Mouse (Mus musculus): ENCODE measurements around the gene Flad1. TPM values are rescaled to one million over a fixed set of nuclear protein-coding genes. Genes with fewer than 3 reads are reported as not detected.

The Flad1 gene
- total RNA-seq, 1 experiment from 2014 or later, result 12.0 TPM

DNA sequence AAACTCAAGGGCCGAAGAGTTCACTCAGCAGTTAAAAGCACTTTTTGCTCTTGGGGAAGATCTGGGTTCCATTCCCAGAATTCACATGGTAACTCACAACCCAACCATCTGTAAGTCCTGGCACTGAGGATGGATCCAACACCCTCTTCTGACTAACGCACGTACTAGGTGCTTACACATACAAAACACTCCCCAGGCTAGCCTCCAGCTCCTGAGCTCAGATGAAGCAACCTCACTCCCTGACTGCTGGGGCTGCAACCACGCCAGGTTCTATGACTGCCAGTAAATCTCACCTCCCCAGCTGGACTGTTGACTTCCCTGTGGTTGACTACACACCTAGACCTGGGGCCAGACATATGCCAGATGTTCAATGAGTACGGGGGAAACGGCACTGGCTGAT lies 4.8 kb downstream of the Flad1 start:
- ATAC-seq (replicated peaks; ENCODE audit: low read depth, poor library complexity, severe bottlenecking), result no peak

DNA sequence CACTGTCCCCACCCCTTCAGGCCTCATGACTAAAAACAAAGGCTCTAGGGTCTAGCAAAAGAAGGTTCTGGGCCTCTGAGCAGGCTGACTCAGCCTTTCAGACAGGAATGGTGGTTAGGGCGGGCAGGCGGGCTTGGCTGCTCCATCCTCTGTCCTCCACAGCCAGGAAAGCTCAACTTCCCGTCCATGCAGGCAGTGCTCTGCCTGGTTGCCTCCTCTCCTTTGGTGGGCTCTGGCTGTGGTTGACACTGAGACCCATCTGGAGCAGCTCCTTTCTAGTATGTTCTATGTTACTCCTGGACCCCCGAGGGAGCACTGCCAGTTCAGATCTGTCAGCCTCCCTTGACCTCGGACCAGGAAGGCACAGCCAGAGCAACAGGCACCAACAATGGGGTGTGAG lies 9.0 kb downstream of the Flad1 start, which contains the start of gene Lenep:
Gene Lenep (minus strand): TSS at position 101 of the 400 bp plus-strand sequence.
- no peak for ATAC-seq (replicated peaks; ENCODE audit: low read depth, poor library complexity, severe bottlenecking)

DNA sequence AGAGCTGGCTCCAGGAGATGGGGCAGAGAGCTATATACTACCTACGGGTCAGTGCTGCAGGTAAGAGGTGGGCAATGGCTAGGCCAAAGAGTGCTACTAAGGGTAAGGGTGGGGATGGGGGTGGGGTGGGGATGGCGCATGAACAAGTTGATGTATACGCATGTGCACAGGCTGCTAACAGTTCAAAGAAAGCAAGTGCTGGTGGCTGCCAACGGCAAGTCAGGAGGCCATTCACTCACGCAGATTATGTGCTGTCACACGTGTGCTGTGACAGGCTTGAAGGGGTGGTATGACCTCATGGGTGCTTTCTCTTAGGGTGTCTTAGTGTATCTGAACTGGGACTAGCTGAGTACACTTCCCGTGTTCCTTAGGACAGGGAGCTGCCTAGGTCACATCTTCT lies 10.3 kb downstream of the Flad1 start:
- ATAC-seq (replicated peaks; ENCODE audit: low read depth, poor library complexity, severe bottlenecking), result no peak

DNA sequence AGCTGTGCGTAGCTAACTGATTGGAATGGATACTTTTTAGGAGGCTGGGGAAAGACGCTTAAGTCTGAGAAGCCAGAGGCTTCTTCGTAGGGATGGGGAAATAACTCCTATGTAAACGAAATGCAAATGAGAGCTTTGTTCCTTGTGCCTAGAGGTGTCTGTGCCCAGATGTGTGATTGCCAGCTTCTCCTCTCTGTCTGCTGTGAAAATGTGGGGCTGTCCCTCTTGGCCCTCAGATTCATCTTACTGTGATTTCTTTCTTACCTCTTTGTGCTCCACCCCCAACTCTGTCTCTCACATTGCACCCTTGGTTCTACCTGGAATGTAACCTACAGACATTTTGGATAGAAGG lies 15.0 kb downstream of the Flad1 start:
- ATAC-seq (replicated peaks; ENCODE audit: low read depth, poor library complexity, severe bottlenecking), result no peak

DNA sequence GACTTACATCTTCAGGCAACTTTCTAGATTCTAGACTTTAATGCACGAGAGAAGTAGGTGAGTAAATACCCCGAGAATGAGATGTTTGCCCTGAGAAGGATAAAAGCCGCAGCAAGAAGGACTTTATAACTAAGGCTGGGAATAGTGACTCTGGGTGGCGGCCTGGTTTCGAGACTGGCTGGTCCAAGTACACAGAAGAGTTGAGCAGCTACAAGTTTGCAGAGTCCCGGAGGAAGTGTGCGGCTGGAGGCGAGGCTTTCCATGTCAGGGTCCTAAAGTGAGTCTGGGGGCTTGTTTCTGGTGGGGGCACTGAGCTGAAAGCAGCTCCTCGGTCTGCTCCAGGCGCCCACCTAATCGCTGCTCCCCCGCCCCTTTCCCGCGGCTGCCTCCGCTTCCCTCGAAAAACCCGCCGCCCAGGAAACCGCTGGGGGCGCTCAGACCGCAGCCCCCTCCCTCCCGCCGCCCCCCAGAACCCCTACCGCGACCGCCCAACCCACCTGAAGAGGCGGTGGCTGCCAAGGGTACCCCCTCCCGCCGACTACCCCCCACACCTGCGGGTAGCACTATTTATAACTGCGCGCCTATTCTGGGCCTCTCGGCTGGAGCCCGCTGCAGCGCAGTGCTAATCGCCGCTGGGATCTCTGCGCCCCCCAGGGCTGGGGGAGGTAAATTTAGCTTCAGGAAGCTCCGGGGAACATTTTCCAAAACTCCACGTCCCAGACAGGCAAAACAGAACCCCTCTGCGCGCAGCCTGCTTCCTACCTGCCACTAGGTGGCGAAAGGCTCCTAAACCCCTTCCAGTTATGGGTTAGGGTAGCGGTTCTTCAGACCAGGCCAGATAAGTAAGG lies 15.6 kb downstream of the Flad1 start:
- 0 out of 2 replicates have a peak, but pooled peaks have one; percentile 20 for ATAC-seq (replicated peaks; ENCODE audit: low read depth, poor library complexity, severe bottlenecking)

DNA sequence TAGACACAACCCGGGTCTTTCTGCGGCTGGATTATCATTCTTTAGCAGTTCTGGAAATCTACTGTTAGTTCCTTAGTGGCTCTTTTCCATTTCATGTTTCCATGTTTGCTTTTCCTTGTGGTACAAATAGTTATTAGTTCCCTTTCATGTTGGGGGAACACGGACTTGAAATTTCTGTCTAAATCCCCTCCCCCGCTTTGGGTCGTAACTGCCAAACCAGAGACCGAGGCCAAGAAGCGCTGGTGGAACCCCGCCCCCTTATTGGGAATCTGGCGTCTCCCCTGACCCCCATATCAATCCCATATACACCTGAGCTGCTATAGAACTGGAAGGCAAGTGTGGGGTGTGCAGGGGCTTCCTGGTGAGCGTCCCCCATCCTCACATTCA lies 16.3 kb downstream of the Flad1 start:
- no peak for ATAC-seq (replicated peaks; ENCODE audit: low read depth, poor library complexity, severe bottlenecking)

DNA sequence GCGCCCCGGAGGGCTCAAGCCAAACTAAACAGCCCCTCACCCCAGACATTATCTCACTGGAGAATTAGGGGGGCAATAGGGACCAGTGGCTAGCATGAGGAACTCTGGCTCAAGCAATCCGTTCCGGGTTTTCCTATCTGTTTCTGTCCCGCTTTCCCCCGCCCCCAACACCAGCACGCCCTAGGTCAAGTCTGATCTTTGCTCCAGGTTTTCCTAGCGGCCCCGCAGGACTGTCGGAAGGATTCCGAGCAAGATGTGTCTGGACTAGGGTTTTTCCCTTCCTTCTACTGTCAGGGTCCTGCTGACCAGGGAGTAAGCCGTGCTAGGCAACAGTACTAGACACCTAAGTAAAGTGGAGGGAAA lies 16.8 kb downstream of the Flad1 start:
- ATAC-seq (replicated peaks; ENCODE audit: low read depth, poor library complexity, severe bottlenecking), result peak; percentile 12

DNA sequence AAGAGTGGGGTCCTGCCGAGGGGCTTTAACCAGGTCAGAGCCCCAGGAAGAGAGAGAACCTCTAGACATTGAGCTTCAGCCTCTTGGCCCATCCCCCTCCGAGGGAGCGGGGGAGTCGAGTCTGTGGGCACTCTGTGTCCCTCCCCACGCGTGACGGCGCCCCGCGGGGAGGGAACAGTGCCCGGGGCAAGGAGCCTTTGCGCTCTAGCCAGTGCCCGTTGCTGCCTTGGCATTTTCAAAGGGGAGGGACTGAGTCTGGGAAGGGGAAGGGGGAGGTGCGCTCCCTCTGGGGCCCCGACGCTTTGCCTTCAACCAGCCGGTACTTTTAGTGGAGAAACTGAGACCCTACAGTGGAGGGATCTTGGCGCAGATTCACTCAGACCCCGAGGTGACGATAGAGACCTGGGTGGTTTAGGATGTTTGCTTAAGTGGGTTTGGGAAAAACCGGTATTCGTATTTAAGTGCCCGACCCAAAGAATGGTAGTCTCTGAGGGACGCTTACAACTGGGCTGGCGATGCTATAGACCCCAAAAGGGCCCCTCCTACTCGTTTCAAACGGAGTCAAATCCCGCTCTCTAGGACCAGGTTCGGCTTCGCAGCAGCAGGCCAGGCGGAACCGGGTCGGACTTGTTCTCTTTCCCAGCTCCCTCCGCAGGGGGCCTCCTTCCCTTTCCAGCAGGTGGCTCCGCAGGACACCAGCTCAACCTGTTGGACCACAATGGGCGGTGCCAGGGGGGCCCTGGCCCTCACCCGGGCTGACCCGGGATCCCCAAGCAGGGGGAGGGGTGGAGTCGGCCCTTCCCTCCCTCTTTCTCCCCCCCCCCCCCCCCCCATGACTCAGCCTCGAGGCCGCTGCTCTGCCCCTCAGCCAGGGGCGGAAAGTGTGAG lies 17.4 kb downstream of the Flad1 start, which contains the start of gene Zbtb7b:
Gene Zbtb7b (minus strand): TSS at position 771 of the 888 bp plus-strand sequence.
- ATAC-seq (replicated peaks; ENCODE audit: low read depth, poor library complexity, severe bottlenecking), result peak; percentile 62

DNA sequence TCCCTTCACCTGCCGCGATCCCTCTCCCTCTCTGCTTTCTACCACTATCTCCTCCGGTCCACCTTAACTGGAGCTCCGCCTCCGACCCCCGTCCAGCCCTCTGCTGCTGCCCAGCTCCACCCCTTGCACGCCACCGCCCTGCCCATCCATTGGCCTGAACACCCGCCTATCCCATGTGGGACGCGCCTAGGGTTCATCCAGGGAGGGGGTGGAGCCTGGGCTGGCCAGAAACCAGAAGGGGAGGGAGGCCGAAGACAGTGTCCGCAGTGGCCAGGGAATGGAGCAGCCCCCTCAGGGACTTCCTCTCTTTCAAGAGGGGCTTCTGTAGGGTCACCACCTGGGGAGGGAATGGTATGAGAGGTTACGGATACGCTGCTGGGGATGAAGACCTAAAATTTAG lies 18.1 kb downstream of the Flad1 start:
- ATAC-seq (replicated peaks; ENCODE audit: low read depth, poor library complexity, severe bottlenecking), result peak; percentile 79

DNA sequence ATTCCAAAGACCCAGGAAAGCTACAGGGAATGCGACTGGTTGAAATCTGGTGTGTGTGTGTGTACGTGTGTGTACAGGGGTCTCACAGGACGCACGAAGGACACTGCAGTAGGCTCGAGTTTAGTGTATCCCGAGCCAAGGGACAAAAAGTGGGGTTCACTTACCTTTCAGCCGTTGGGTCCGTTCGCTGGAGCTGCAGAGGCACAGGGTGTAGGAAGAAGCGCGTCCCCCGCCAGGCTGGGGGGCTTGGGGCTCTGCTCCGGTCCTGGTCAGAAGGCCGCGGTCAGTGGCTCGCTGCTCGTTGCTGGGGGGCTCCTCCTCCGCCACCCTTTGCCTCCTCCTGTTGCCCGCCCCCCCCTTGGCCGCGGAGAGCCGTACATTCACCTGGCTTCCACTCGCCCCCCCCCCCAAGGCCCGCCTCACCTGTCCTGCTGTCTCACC lies 18.8 kb downstream of the Flad1 start:
- ATAC-seq (replicated peaks; ENCODE audit: low read depth, poor library complexity, severe bottlenecking), result no peak

DNA sequence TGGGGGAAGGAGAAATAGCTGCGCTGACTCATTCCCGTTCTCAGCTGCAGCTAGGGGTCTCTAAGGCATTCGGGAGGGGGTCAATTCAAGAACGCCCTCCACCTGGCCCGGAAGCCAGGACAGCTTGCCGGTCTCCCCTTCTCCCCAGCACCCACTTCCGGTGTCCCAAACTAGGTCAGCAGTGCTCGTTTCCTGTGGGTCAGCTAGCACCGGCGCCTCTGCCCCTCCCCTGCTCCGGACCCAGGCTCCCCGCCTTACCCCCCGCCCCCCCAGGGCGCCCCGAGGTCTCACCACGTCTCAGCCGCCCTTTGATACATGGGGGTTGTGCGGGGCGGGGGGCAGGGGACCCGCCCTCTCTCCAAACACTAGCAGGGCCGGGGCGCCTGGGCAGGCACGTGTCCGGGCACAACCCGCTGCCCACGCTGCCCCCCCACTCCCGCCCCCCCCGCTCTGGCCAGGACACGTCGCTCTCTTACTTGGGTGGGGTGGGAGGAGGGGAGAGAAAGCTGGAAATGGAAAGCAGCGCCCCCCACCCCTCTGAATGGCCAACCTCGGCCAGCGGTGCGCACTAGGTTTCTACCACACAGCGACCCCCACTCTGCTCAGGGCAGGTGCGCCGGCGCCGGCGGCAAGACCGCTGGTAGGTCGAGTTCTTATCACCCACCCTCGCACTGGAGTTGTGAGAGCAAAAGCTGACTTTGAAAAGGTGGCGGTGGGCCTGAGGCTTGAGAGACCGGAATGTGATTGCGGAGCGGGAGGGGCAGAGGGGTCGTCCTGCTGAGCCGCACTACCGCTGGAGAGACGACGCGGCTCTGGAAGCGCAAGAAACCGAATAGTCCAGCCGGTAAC lies 19.8 kb downstream of the Flad1 start:
- ATAC-seq (replicated peaks; ENCODE audit: low read depth, poor library complexity, severe bottlenecking), result no peak

DNA sequence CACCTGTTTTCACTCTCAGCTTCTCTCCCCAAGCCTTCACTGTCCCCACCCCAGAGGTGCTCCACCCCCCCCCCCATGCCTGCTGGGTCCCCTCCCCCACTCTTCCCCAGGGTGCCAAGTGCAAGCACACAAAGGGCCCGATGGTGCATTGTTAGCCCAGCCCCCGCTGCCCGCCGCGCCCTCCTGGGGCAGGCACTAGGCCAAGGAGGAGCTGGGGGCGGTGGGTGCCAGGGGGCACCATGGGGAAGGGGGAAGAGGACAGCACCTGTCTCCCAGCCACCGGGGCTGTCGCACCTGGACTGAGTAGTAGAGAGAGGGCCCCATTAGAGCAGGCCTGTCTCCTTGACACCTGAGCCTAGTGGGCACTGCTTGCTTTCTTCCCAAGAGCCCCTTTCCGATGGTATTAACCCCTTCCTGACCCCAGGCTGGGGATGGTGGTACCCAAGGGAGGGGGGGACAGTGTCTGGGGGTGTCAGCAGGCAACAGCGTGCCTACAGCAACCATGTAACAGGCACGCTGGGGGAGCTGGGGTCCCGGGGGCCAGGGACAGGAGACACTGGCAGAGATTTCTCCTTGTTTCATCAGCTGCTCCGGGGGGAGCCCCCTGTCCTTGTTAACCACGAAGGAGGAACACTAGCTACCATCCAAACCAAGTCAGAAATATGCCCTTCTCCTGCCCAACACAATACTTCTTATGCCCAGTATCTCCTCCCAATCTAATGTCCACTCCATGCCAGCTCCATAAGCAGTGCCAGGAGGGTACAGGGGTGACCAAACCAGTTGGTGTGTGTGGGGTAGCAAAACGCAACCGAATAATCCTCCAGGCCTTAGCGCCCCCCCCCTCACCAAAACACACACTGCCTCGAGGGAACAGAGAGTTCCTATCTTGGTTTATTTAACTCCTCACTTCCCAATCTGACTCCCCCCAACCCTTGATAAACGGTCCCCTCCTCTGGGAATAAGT lies 20.7 kb downstream of the Flad1 start:
- no peak for ATAC-seq (replicated peaks; ENCODE audit: low read depth, poor library complexity, severe bottlenecking)

DNA sequence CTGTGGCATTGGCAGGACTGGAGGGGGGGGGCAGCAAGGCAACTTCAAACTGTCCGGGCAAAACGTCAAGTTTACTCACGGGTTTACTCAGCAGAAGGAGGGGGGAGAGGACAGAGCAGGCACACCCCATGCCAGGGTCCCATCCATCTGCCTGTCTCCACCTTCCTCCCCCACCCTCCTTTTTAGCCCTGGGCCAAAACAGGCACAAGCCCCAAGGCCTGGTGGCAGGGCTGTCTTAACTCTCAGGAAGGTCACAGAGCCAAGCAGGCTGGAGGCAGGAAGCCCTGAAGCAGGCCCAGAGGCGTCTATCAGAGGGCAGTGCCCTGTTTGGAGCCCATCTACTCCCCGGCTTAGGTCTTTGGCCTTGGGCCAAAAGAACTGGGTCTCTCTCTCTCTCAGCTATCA lies 21.6 kb downstream of the Flad1 start:
- ATAC-seq (replicated peaks; ENCODE audit: low read depth, poor library complexity, severe bottlenecking), result no peak

DNA sequence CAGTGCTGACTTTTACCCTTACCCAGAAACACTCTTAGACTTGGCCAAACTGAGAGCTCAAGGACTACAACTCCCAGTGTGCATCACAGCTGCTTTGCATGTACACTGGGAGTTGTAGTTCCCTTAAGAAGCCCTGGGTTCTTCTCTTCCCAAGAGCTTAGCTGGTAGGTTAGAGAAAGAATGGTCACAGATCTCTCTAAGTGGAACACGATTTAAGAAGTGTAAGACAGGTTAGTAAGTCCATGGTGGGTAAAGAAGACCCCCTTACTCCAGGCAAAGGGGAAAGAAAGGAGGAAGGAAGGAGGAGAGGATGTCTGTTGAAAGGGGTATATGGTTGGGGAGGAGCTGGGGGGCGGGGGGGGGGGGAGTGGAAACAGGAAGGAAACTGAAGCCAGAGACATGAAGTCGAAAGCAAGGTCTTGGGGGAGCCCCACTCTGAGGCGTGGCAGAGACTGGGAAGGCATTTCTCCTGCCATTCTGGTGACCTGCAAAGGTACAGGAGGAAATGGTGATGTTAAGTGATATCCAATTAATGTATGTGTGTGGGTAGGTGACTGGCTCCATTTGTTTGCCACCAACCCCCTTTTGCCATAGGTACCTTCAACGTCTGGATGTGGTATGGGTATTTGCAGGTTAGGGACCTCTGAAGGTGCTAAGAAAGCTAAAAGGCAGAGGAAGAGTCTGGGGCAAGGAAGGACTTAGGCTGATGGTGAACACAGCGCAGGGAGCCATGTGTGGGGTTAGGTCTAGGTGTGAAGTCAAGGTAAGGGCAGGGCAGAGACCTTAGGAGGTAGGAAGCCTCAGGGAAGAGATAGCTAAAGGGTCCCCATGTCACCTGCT lies 22.5 kb downstream of the Flad1 start:
- no peak for ATAC-seq (replicated peaks; ENCODE audit: low read depth, poor library complexity, severe bottlenecking)

DNA sequence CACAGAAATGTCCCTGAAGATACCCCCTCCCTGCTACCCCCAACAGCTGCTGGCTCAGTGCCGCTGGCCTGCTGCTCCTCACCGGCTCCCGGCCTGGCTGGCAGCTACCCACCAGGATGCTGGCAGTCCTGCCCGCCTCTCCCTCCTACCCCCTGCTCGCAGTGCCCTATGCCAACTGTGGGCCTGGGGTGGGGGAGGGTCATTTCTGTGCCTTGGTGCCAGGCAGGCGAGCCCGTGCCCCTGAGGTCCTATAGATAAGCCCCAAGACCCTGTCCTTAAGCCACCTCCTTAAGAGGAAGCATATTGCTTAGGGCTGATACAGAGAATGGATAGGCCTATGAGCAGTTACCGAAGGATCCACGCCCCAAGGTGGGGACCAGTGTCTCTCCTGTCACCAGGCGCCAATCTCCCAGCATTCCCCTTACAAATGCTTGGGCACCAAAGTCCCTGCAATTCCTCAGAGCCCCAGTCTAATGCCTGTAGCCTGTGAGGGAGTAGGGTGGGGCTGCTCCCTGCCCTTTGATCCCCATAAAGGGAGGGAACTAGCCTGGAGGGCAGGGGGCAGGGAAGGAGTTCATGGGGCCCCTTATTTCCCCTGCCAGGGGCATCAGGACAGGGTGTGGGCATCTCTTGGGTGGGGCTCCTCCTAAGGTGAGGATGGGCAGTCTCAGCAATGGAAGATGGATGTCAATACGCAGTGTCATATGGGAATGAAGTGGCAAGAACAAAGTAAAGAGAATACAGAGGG lies 23.4 kb downstream of the Flad1 start:
- ATAC-seq (replicated peaks; ENCODE audit: low read depth, poor library complexity, severe bottlenecking), result peak; percentile 20; the same call in 1 of the 2 replicates

DNA sequence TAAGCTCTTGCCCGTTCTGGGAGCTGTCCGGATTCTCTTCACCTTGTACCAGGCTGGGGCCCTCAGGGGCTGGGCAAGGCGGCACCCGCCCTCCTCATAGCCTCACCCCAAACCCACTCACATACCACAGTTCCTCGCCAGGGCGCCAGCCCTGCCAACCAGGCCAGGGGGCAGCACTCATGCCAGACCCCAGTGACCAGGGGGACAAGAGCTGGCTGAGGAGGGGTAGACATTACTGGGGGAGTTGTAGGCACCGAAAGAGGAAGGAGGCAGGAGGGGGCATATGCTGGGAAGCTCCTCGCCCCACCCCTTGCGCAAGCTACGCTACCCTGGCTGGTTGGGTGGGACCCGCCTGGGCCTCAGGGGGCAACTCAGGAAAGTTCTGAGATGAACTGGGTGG lies 24.0 kb downstream of the Flad1 start:
- ATAC-seq (replicated peaks; ENCODE audit: low read depth, poor library complexity, severe bottlenecking), result peak; percentile 31

Data from common myeloid progenitor, adult 5-6 weeks (primary cell).